Mouse (Mus musculus): ENCODE measurements around the gene Ifngr2. TPM values are rescaled to one million over a fixed set of nuclear protein-coding genes. Genes with fewer than 3 reads are reported as not detected.

Ifngr2 gene
- total and polyA plus RNA-seq, 2 experiments, result 7.3 to 8.2 TPM

DNA sequence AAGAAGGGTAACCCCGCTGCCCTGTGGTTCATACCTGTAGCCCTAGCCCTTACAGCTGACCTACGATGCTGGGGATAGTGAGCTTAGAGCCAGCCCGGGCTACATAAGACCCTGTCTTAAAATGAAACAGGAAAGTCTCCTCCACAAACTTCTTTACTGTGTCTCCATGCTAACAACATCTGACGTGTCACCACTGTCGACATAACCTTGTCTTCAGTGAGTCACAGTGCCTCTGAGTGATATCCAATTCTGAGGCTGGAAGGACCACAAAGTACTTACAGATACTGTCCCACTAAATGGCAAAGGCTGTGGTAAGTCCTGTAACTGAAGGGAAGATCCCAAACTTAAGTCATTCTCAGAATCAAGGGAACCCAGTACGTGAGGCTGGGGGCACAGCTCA, 39.4 kb downstream of the Ifngr2 start:
- no peak overlapping the region for H3K27ac ChIP-seq (replicated peaks; ENCODE audit: insufficient read depth, low read depth, low read length)
- peaks cover 12% of the 10 kb centered on the region; the same call in 1 of the 2 replicates for H3K79me2 ChIP-seq (ENCODE audit: control insufficient read depth, insufficient read depth, low read length)
- H3K36me3 ChIP-seq (ENCODE audit: control insufficient read depth, insufficient read depth, low read length), result peaks cover 7% of the 10 kb centered on the region
- no peak overlapping the region for H3K4me3 ChIP-seq (ENCODE audit: insufficient read depth, low read depth, low read length)
- H3K27me3 ChIP-seq (ENCODE audit: control insufficient read depth, insufficient read depth, low read length), result no peaks in the 10 kb centered on the region
- WGBS, result 91% methylated on average over 6 of the region's 6 CpGs
- no peak overlapping the region for H3K9ac ChIP-seq (ENCODE audit: low read depth, low read length)
- no peak for DNase-seq (ENCODE audit: extremely low read depth, low read depth, low spot score)
- no peaks in the 10 kb centered on the region for H3K4me1 ChIP-seq (ENCODE audit: control insufficient read depth, insufficient read depth, low read length)
- TF ChIP-seq CTCF (IDR thresholded peaks at IDR 0.05; ENCODE audit: low read depth, low read length) (no peak), POLR2A (IDR thresholded peaks at IDR 0.05; ENCODE audit: extremely low read depth, insufficient read depth, low read length) (no peak)

GRCm38 (mm10) chr16:91587730-91588453, 41.0 kb downstream of the Ifngr2 start:
- peaks cover 28% of the 10 kb centered on the region; the same call in 1 of the 2 replicates for H3K79me2 ChIP-seq (ENCODE audit: control insufficient read depth, insufficient read depth, low read length)
- H3K36me3 ChIP-seq (ENCODE audit: control insufficient read depth, insufficient read depth, low read length), result peaks cover 7% of the 10 kb centered on the region
- no peak for DNase-seq (ENCODE audit: extremely low read depth, low read depth, low spot score)
- 79% methylated on average over 6 of the region's 6 CpGs for WGBS
- no peaks in the 10 kb centered on the region for H3K4me1 ChIP-seq (ENCODE audit: control insufficient read depth, insufficient read depth, low read length)
- H3K27me3 ChIP-seq (ENCODE audit: control insufficient read depth, insufficient read depth, low read length), result no peaks in the 10 kb centered on the region
- TF ChIP-seq CTCF (IDR thresholded peaks at IDR 0.05; ENCODE audit: low read depth, low read length) (no peak), POLR2A (IDR thresholded peaks at IDR 0.05; ENCODE audit: extremely low read depth, insufficient read depth, low read length) (no peak)
- H3K9ac ChIP-seq (ENCODE audit: low read depth, low read length), result no peak overlapping the region
- no peak overlapping the region for H3K4me3 ChIP-seq (ENCODE audit: insufficient read depth, low read depth, low read length)
- no peak overlapping the region for H3K27ac ChIP-seq (replicated peaks; ENCODE audit: insufficient read depth, low read depth, low read length)

- DNase-seq (ENCODE audit: extremely low read depth, low read depth, low spot score), result no peak
- no peaks in the 10 kb centered on the region for H3K4me1 ChIP-seq (ENCODE audit: control insufficient read depth, insufficient read depth, low read length)
- H3K4me3 ChIP-seq (ENCODE audit: insufficient read depth, low read depth, low read length), result no peak overlapping the region
- H3K79me2 ChIP-seq (ENCODE audit: control insufficient read depth, insufficient read depth, low read length), result peaks cover 29% of the 10 kb centered on the region; the same call in 1 of the 2 replicates
- WGBS, result 94% methylated on average over 3 of the region's 3 CpGs
- no peak overlapping the region for H3K27ac ChIP-seq (replicated peaks; ENCODE audit: insufficient read depth, low read depth, low read length)
- H3K36me3 ChIP-seq (ENCODE audit: control insufficient read depth, insufficient read depth, low read length), result peaks cover 7% of the 10 kb centered on the region
- TF ChIP-seq CTCF (IDR thresholded peaks at IDR 0.05; ENCODE audit: low read depth, low read length), result no peak
- TF ChIP-seq POLR2A (IDR thresholded peaks at IDR 0.05; ENCODE audit: extremely low read depth, insufficient read depth, low read length), result no peak
- no peak overlapping the region for H3K9ac ChIP-seq (ENCODE audit: low read depth, low read length)
- no peaks in the 10 kb centered on the region for H3K27me3 ChIP-seq (ENCODE audit: control insufficient read depth, insufficient read depth, low read length)
These were observed 41.8 kb downstream of the Ifngr2 start for GRCm38 (mm10) chr16:91588703-91589102.

GRCm38 (mm10) chr16:91592162-91592561, 45.3 kb downstream of the Ifngr2 start:
- H3K27me3 ChIP-seq (ENCODE audit: control insufficient read depth, insufficient read depth, low read length), result no peaks in the 10 kb centered on the region
- DNase-seq (ENCODE audit: extremely low read depth, low read depth, low spot score), result no peak
- no peak for TF ChIP-seq POLR2A (IDR thresholded peaks at IDR 0.05; ENCODE audit: extremely low read depth, insufficient read depth, low read length)
- no peak for TF ChIP-seq CTCF (IDR thresholded peaks at IDR 0.05; ENCODE audit: low read depth, low read length)
- H3K27ac ChIP-seq (replicated peaks; ENCODE audit: insufficient read depth, low read depth, low read length), result no peak overlapping the region
- no peaks in the 10 kb centered on the region for H3K36me3 ChIP-seq (ENCODE audit: control insufficient read depth, insufficient read depth, low read length)
- H3K4me3 ChIP-seq (ENCODE audit: insufficient read depth, low read depth, low read length), result no peak overlapping the region
- no peak overlapping the region for H3K9ac ChIP-seq (ENCODE audit: low read depth, low read length)
- H3K4me1 ChIP-seq (ENCODE audit: control insufficient read depth, insufficient read depth, low read length), result peaks cover 7% of the 10 kb centered on the region
- peaks cover 44% of the 10 kb centered on the region for H3K79me2 ChIP-seq (ENCODE audit: control insufficient read depth, insufficient read depth, low read length)
- 81% methylated on average over 8 of the region's 8 CpGs for WGBS

DNA sequence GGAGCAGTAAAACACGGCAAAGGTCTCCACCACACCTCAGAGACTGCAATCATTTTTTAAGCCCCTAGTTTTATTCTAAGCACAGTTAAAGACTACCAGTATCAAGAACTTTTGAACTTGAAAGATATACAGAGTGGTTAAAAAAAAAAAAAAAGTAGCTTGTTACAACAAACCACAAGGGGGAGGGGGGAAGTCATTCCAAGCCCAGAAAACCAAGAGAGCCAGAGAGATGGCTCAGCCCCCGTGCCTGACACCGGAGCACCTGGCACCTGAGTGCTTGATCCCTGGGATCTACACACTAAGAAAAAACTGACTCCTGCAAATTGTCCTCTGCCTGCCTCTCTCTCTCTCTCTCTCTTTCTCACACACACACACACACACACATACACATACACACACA, 46.4 kb downstream of the Ifngr2 start:
- H3K4me1 ChIP-seq (ENCODE audit: control insufficient read depth, insufficient read depth, low read length), result peaks cover 7% of the 10 kb centered on the region
- peaks cover 45% of the 10 kb centered on the region for H3K79me2 ChIP-seq (ENCODE audit: control insufficient read depth, insufficient read depth, low read length)
- no peak for DNase-seq (ENCODE audit: extremely low read depth, low read depth, low spot score)
- H3K4me3 ChIP-seq (ENCODE audit: insufficient read depth, low read depth, low read length), result no peak overlapping the region
- 83% methylated on average over 3 of the region's 3 CpGs for WGBS
- TF ChIP-seq POLR2A (IDR thresholded peaks at IDR 0.05; ENCODE audit: extremely low read depth, insufficient read depth, low read length) (no peak), CTCF (IDR thresholded peaks at IDR 0.05; ENCODE audit: low read depth, low read length) (no peak)
- no peak overlapping the region for H3K27ac ChIP-seq (replicated peaks; ENCODE audit: insufficient read depth, low read depth, low read length)
- H3K27me3 ChIP-seq (ENCODE audit: control insufficient read depth, insufficient read depth, low read length), result no peaks in the 10 kb centered on the region
- no peak overlapping the region for H3K9ac ChIP-seq (ENCODE audit: low read depth, low read length)
- no peaks in the 10 kb centered on the region for H3K36me3 ChIP-seq (ENCODE audit: control insufficient read depth, insufficient read depth, low read length)

DNA sequence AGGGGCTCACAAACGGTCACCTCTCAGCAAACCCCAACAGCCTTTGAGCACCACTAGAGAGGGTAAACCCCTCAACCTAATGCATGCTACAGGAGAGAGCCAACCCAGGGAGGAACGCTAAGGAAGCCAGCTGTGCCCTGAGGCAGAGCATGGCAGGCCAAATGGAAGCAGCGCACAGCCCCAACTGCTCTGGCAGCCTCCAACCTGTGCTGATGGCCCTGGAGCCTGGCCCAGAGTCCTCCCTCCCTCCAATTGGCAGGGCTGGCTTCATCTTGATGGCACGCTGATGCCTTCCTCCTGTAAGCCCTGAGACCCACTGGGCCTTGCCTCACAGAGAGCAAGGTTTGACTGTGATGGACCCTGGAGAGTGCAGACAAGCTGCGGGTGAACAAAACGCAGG, 48.2 kb downstream of the Ifngr2 start:
- H3K27ac ChIP-seq (replicated peaks; ENCODE audit: insufficient read depth, low read depth, low read length), result no peak overlapping the region
- no peak overlapping the region for H3K4me3 ChIP-seq (ENCODE audit: insufficient read depth, low read depth, low read length)
- H3K27me3 ChIP-seq (ENCODE audit: control insufficient read depth, insufficient read depth, low read length), result no peaks in the 10 kb centered on the region
- WGBS, result 73% methylated on average over 6 of the region's 6 CpGs
- peaks cover 40% of the 10 kb centered on the region for H3K79me2 ChIP-seq (ENCODE audit: control insufficient read depth, insufficient read depth, low read length)
- TF ChIP-seq CTCF (IDR thresholded peaks at IDR 0.05; ENCODE audit: low read depth, low read length) (no peak), POLR2A (IDR thresholded peaks at IDR 0.05; ENCODE audit: extremely low read depth, insufficient read depth, low read length) (no peak)
- H3K36me3 ChIP-seq (ENCODE audit: control insufficient read depth, insufficient read depth, low read length), result no peaks in the 10 kb centered on the region
- DNase-seq (ENCODE audit: extremely low read depth, low read depth, low spot score), result peak; percentile 25
- peaks cover 7% of the 10 kb centered on the region for H3K4me1 ChIP-seq (ENCODE audit: control insufficient read depth, insufficient read depth, low read length)
- no peak overlapping the region for H3K9ac ChIP-seq (ENCODE audit: low read depth, low read length)

Data from liver, adult 2 months (tissue).